Mouse (Mus musculus) liver, adult 2 months (tissue): ENCODE data around the gene Nadk2. TPM values are rescaled to one million over a fixed set of nuclear protein-coding genes. Genes with fewer than 3 reads are reported as not detected.

Experiments
- DNase-seq: peaks from one replicate; pipeline ENCODE4 v3.0.0-alpha.2; 2011; ENCODE audit warnings: low read depth, low spot score; ENCODE audit errors: extremely low read depth
- H3K27ac ChIP-seq: fragments of 200-500 bp; replicated peaks from 2 replicates; pipeline ENCODE4 v1.5.1; 2012; ENCODE audit warnings: low read depth, mild to moderate bottlenecking, control low read depth, inconsistent platforms, low read length; ENCODE audit not compliant: insufficient read depth
- H3K27me3 ChIP-seq: fragments of 200-500 bp; 2 replicates; pipeline ENCODE4 v1.6.1; 2012; ENCODE audit warnings: mild to moderate bottlenecking, moderate library complexity, low read length, inconsistent platforms; ENCODE audit not compliant: control insufficient read depth, insufficient read depth
- H3K36me3 ChIP-seq: fragments of 200-500 bp; 2 replicates; pipeline ENCODE4 v1.6.1; 2012; ENCODE audit warnings: low read length, inconsistent platforms; ENCODE audit not compliant: control insufficient read depth, insufficient read depth
- H3K4me1 ChIP-seq: fragments of 200-500 bp; 2 replicates; pipeline ENCODE4 v1.6.1; 2011; ENCODE audit warnings: low read length; ENCODE audit not compliant: control insufficient read depth, insufficient read depth
- H3K4me3 ChIP-seq: fragments of 200-500 bp; 2 replicates; pipeline ENCODE4 v1.5.1; 2011; ENCODE audit warnings: low read depth, mild to moderate bottlenecking, control low read depth, low read length, moderate library complexity; ENCODE audit not compliant: insufficient read depth
- H3K79me2 ChIP-seq: fragments of 200-500 bp; 2 replicates; pipeline ENCODE4 v1.6.1; 2012; ENCODE audit warnings: inconsistent platforms, mild to moderate bottlenecking, low read length, moderate library complexity; ENCODE audit not compliant: control insufficient read depth, insufficient read depth
- H3K9ac ChIP-seq: fragments of 200-500 bp; 2 replicates; pipeline ENCODE4 v1.6.1; 2012; ENCODE audit warnings: low read depth, mild to moderate bottlenecking, control low read depth, inconsistent platforms, low read length
- CTCF ChIP-seq: fragments of 200-500 bp; IDR thresholded peaks from 2 replicates; pipeline ENCODE4 v1.5.1; 2011; ENCODE audit warnings: low read depth, low read length, control low read depth
- POLR2A ChIP-seq: fragments of 200-500 bp; IDR thresholded peaks from 2 replicates; pipeline ENCODE4 v1.6.1; 2011; ENCODE audit warnings: low read length, control low read depth; ENCODE audit not compliant: insufficient read depth; ENCODE audit errors: extremely low read depth
- WGBS: fragments of 180-500 bp; shearing (Covaris S2); methylation state at CpG from one replicate; pipeline ENCODE4 v1.1.7; 2018; 5-methylcytosine and 5-hydroxymethylcytosine counted together
- polyA plus RNA-seq: library from polyadenylated mRNA; depleted of rRNA; stranded (reverse); fragments of >200 nt; gene quantifications from 2 replicates; pipeline ENCODE4 v1.2.3, GENCODE M21; 2012
- total RNA-seq: library from RNA; depleted of rRNA; stranded (reverse); fragments of >200 nt; gene quantifications from 2 replicates; pipeline ENCODE4 v1.2.3, GENCODE M21; 2014

Gene Nadk2
- total and polyA plus RNA-seq, 2 experiments, result 71.8 to 163 TPM

DNA sequence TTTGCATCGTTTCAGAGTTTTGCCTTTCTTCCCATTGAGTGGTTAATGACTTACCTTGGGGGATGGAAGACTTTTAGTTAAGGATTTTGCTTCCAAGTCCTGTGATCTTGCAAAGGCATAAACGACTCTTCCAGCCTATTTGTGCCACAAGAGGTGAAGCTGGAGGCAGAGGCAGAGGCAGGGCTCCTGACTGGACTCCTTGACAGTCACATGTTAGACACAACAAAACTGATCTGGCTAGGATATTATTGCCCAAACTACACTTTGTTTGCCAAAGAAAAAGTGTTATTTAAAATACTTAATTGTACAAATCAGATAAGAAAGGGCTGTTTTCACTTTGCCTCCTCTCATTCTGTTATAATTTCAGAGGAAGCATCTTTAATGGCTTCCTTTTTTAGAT lies 3.1 kb downstream of the Nadk2 start:
- Histone ChIP-seq H3K36me3 (no peaks in the 10 kb centered on the region; the same call in 1 of the 2 replicates), H3K27ac (peak overlapping the region; percentile 34), H3K79me2 (peaks cover 34% of the 10 kb centered on the region; the same call in 1 of the 2 replicates), H3K9ac (no peak overlapping the region; the same call in 1 of the 2 replicates), H3K4me1 (peaks cover 34% of the 10 kb centered on the region), H3K4me3 (peak overlapping the region; percentile 5; the same call in 1 of the 2 replicates), H3K27me3 (no peaks in the 10 kb centered on the region)
- WGBS, result 13% methylated on average over 2 of the region's 2 CpGs
- no peak for TF ChIP-seq POLR2A
- no peak for TF ChIP-seq CTCF
- DNase-seq, result peak; percentile 70

DNA sequence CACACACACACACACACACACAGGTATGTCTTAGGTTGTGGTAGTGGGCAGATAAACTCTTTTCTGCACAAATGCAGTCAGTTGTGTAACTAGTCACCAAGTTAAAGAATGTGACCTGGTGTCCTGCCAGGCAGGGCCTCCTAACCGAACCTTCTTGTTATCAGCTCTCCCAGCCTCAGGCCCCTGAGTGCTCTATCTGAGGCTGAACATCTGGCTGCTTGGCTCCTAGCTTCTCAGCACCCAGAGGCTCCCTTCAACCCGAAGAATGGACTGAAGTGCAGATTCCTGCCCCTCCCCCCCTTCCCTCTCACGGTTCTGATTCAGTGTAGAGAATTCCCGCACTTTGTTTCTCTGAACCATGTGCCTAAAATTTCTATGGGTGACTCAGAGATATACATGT lies 3.6 kb downstream of the Nadk2 start:
- WGBS, result 9% methylated on average over 4 of the region's 4 CpGs
- Histone ChIP-seq H3K79me2 (peaks cover 36% of the 10 kb centered on the region; the same call in 1 of the 2 replicates), H3K36me3 (no peaks in the 10 kb centered on the region; the same call in 1 of the 2 replicates), H3K4me1 (peaks cover 31% of the 10 kb centered on the region), H3K27ac (peak overlapping the region; percentile 59), H3K9ac (0 out of 2 replicates have a peak overlapping the region, but pooled peaks have one; percentile 10), H3K4me3 (no peak overlapping the region), H3K27me3 (no peaks in the 10 kb centered on the region)
- TF ChIP-seq CTCF (no peak), POLR2A (no peak)
- DNase-seq, result peak; percentile 73

DNA sequence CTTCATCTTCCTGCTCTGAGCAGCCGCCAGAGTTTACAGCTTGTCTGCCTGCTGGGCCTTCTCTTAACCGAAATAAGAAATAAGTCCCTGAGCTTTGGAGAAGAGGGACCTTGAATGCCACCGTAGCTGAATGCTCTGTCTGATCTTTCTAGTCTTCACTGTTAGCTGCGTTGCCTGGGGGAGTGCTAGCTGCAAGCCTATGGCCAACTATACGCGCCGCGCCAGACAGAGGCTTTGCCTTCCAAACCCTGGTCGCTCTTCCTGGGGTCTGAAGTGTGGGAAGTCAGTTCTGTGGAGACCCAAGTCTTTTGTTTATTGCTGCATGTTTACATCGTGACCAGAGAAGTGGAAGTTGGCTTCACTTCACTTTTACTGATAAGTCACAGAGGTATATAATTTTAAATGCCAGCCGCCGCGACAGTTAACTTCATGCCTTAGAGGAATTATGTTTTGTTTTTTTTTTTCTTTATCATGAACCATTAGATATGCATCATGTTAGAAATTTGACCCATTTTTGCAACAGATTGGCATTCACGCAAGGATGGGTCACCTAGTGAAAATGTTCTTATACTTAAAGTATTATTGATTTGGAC lies 4.6 kb downstream of the Nadk2 start:
- 53% methylated on average over 14 of the region's 14 CpGs for WGBS
- no peak for TF ChIP-seq CTCF
- TF ChIP-seq POLR2A, result no peak
- DNase-seq, result no peak
- Histone ChIP-seq H3K27me3 (no peaks in the 10 kb centered on the region), H3K79me2 (peaks cover 36% of the 10 kb centered on the region; the same call in 1 of the 2 replicates), H3K4me3 (no peak overlapping the region), H3K36me3 (no peaks in the 10 kb centered on the region; the same call in 1 of the 2 replicates), H3K9ac (no peak overlapping the region), H3K4me1 (peaks cover 33% of the 10 kb centered on the region), H3K27ac (no peak overlapping the region)

DNA sequence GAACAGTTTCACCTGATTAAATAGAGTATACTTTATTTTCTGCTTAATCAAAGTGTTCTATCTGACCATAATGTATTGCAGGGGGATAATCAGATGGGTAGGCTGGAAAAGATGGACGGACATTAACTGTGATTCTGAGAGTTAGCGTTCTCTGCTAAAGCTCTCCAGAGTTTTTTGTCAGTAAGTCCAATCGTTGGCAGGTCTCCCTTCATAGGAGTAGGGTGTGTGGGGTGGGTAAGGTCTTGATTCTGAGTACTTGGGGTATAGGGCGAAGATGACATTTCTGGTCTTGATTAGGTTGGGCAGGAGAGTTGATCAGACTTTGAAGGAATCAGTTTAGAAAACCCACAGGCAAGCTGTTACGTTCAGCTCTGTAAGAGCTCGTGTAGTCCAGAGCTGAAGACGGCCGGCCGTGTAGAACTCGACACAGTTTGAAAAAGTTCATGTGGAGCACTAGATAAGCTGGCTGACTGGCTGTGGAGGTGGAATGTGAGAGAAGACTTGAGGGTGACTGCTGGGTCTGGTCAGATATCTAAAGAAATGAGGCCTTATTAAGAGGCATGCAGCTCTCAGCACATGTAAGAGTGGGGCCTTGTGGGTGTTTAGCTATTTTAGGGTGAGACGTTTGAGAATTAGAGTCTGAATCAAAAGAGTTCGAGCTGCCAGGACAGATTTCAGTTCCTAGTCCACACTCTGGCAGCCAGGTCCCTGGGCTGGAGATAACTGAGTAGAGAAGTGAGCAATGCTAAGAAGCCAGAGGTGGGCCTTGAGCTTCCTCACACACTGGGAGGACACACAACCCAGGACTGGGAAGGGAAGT lies 7.6 kb downstream of the Nadk2 start:
- peaks cover 36% of the 10 kb centered on the region; the same call in 1 of the 2 replicates for H3K79me2 ChIP-seq
- peak; percentile 52 for DNase-seq
- TF ChIP-seq POLR2A, result no peak
- TF ChIP-seq CTCF, result no peak
- peak overlapping the region; percentile 66 for H3K27ac ChIP-seq
- no peaks in the 10 kb centered on the region for H3K27me3 ChIP-seq
- H3K9ac ChIP-seq, result peak overlapping the region; percentile 34; the same call in 1 of the 2 replicates
- H3K4me1 ChIP-seq, result peaks cover 45% of the 10 kb centered on the region
- 29% methylated on average over 12 of the region's 12 CpGs for WGBS
- peaks cover 2% of the 10 kb centered on the region for H3K36me3 ChIP-seq
- H3K4me3 ChIP-seq, result no peak overlapping the region

DNA sequence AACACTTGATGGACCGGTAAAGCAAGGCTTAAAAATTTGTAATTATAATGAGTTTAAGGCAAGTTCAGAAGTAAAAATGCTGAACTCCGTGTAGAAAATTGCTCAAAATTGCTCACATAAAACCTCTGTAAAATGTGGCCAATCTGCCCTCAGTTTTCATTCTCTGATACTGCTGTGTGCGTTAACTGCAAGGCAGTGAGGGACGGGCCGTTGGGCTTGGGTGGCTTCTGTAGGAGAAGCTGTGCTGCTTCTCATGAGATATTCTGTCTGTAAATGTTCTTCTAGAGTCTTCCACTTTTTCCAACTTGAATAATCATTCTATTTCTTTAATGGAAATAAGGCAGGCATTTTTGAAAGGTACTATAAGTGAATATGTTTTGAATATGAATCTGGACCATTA lies 8.6 kb downstream of the Nadk2 start:
- H3K27me3 ChIP-seq, result no peaks in the 10 kb centered on the region
- H3K4me3 ChIP-seq, result no peak overlapping the region
- TF ChIP-seq CTCF (no peak), POLR2A (no peak)
- H3K36me3 ChIP-seq, result peaks cover 2% of the 10 kb centered on the region
- WGBS, result 46% methylated on average over 5 of the region's 5 CpGs
- H3K79me2 ChIP-seq, result peaks cover 34% of the 10 kb centered on the region; the same call in 1 of the 2 replicates
- no peak for DNase-seq
- peaks cover 40% of the 10 kb centered on the region for H3K4me1 ChIP-seq
- H3K27ac ChIP-seq, result no peak overlapping the region
- no peak overlapping the region for H3K9ac ChIP-seq
